Mouse (Mus musculus): ENCODE data around the gene P2ry2. TPM values are rescaled to one million over a fixed set of nuclear protein-coding genes. Genes with fewer than 3 reads are reported as not detected.

The P2ry2 gene
- polyA plus RNA-seq (2015; fragmentation: Nextera tagmentation; extraction: Ambion mirVana): 3.8 and 4.2 TPM in 2 replicates

DNA sequence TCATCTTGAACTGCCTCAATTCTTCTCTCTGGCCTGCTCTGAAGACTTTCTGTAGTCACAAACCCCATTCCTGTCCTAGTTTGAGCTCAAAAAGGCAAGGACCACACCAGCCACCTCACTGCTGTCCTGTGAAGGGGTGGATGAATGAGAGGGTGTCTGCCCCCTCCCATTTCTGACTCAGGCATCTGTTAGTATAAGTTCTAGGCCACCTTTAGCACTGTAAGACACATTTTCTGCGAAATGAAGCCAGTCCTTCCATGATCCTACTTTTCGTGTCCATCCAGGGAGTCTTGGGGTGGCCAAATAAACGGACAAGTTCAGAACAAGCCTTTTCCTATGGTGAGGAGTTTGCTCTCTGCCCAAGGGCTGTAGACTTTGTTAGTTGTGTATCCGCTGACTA is at the start of gene P2ry2:
TSS of gene P2ry2 (minus strand) at position 326 of the 400 bp plus-strand sequence.
- H3K4me3 ChIP-seq (ENCODE audit: low read depth, low read length): peak within 1 kb of the TSS; percentile 61
- H3K27ac ChIP-seq (ENCODE audit: low read depth): peak within 1 kb of the TSS; percentile 92
- H3K36me3 ChIP-seq (replicated peaks; ENCODE audit: insufficient read depth, low read length): no peaks in the 10 kb centered on the region
- H3K4me1 ChIP-seq (ENCODE audit: insufficient read depth): peaks cover 23% of the 10 kb centered on the region
- no peaks in the 10 kb centered on the region for H3K9me3 ChIP-seq (ENCODE audit: low read length)
- DNase-seq: no peak
- no peak for TF ChIP-seq EP300 (IDR thresholded peaks at IDR 0.05; ENCODE audit: low read depth)
- no peak for TF ChIP-seq CTCF (IDR thresholded peaks at IDR 0.05; ENCODE audit: low read depth)
- WGBS (ENCODE audit: insufficient replicate concordance): 63% methylated on average over 4 of the region's 4 CpGs
- no peak for ATAC-seq
- H3K27me3 ChIP-seq (ENCODE audit: insufficient read depth, low read length): no peaks in the 10 kb centered on the region
- peak within 1 kb of the TSS; percentile 83 for H3K4me2 ChIP-seq (ENCODE audit: low read depth, low read length)
- peak within 1 kb of the TSS; percentile 63 for H3K9ac ChIP-seq (replicated peaks)

GRCm38 (mm10) chr7:101062246-101062645 is 49.6 kb upstream of the P2ry2 start:
- WGBS (ENCODE audit: insufficient replicate concordance): 76% methylated on average over 6 of the region's 6 CpGs
- no peak for DNase-seq
- TF ChIP-seq EP300 (IDR thresholded peaks at IDR 0.05; ENCODE audit: low read depth): no peak
- TF ChIP-seq CTCF (IDR thresholded peaks at IDR 0.05; ENCODE audit: low read depth): no peak
- no peaks in the 10 kb centered on the region for H3K27me3 ChIP-seq (ENCODE audit: insufficient read depth, low read length)
- no peak for ATAC-seq
- H3K9ac ChIP-seq (replicated peaks): no peak overlapping the region
- H3K9me3 ChIP-seq (ENCODE audit: low read length): no peaks in the 10 kb centered on the region
- no peaks in the 10 kb centered on the region for H3K36me3 ChIP-seq (replicated peaks; ENCODE audit: insufficient read depth, low read length)
- H3K4me3 ChIP-seq (ENCODE audit: low read depth, low read length): no peak overlapping the region
- H3K27ac ChIP-seq (ENCODE audit: low read depth): no peak overlapping the region
- H3K4me1 ChIP-seq (ENCODE audit: insufficient read depth): peaks cover 27% of the 10 kb centered on the region
- H3K4me2 ChIP-seq (ENCODE audit: low read depth, low read length): no peak overlapping the region

DNA sequence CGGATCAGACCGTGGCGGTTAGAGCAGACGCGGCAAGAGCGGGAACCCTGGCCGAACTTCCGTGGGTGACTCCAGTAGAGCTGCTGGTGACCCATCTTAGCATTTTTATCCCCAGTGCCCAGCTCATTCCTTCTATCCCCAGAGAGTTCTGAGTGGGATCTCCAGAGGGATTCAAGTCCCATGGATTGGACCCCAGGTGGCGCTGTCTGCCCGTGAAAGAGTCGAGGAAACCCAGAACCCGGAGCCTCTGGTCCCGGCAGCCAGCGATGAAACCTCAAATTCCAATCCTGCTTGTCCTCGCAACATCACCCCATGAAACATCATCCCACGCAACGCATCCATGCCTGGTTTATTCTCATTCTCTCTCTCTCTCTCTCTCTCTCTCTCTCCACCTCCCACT is 48.7 kb upstream of the P2ry2 start:
- Histone ChIP-seq H3K36me3 (replicated peaks; ENCODE audit: insufficient read depth, low read length) (no peaks in the 10 kb centered on the region), H3K27me3 (ENCODE audit: insufficient read depth, low read length) (no peaks in the 10 kb centered on the region), H3K4me2 (ENCODE audit: low read depth, low read length) (peak overlapping the region; percentile 55), H3K9me3 (ENCODE audit: low read length) (no peaks in the 10 kb centered on the region), H3K4me3 (ENCODE audit: low read depth, low read length) (peak overlapping the region; percentile 25; the same call in 1 of the 2 replicates), H3K27ac (ENCODE audit: low read depth) (no peak overlapping the region; the same call in 1 of the 2 replicates), H3K9ac (replicated peaks) (no peak overlapping the region), H3K4me1 (ENCODE audit: insufficient read depth) (peaks cover 20% of the 10 kb centered on the region)
- WGBS (ENCODE audit: insufficient replicate concordance): 21% methylated on average over 17 of the region's 17 CpGs
- TF ChIP-seq CTCF (IDR thresholded peaks at IDR 0.05; ENCODE audit: low read depth) (peak; percentile 82), EP300 (IDR thresholded peaks at IDR 0.05; ENCODE audit: low read depth) (no peak)
- DNase-seq: peak; percentile 85
- ATAC-seq: no peak

DNA sequence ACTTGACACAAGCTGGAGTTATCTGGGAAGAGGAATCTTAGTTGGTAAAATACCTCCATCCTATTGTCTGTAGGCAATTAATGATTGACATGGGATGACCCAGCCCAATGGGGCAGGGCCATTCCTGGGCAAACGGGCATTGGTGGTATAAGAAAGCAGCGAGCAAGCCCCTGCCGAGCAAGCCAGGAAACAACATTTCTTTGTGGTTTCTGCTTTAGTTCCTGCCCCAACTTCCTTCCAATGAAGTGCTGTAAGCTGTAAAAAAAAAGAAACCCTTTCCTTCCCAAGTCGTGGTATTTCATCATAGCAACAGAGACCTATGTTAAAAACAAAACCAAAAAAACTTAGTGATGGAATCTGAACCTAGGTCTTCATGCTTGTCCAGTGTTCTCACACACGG is 47.8 kb upstream of the P2ry2 start:
- Histone ChIP-seq H3K4me3 (ENCODE audit: low read depth, low read length) (no peak overlapping the region), H3K27ac (ENCODE audit: low read depth) (peak overlapping the region; percentile 44), H3K27me3 (ENCODE audit: insufficient read depth, low read length) (no peaks in the 10 kb centered on the region), H3K4me1 (ENCODE audit: insufficient read depth) (peaks cover 13% of the 10 kb centered on the region), H3K9ac (replicated peaks) (no peak overlapping the region), H3K36me3 (replicated peaks; ENCODE audit: insufficient read depth, low read length) (no peaks in the 10 kb centered on the region), H3K9me3 (ENCODE audit: low read length) (no peaks in the 10 kb centered on the region), H3K4me2 (ENCODE audit: low read depth, low read length) (peak overlapping the region; percentile 55)
- TF ChIP-seq CTCF (IDR thresholded peaks at IDR 0.05; ENCODE audit: low read depth) (no peak), EP300 (IDR thresholded peaks at IDR 0.05; ENCODE audit: low read depth) (no peak)
- WGBS (ENCODE audit: insufficient replicate concordance): 24% methylated on average over 5 of the region's 5 CpGs
- no peak for ATAC-seq
- no peak for DNase-seq

DNA sequence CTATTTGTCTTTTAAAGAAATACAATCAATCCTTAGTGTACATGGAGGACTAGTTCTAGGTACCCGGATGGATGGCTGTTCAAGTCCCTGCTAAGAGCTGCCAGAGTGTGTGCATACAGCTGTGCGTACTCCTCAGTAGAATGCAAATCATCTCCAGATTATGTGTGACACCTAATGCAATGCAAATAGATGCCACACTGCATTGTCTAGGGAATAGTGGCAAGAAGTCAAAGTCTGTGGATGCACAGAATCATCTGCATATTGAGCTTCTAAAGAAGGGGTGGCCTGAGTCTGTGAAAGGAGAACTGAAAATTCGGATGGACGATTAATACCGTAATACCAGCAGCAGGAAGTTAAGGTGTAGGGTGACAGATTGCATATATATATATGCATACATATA is 46.5 kb upstream of the P2ry2 start:
- Histone ChIP-seq H3K27me3 (ENCODE audit: insufficient read depth, low read length) (no peaks in the 10 kb centered on the region), H3K4me3 (ENCODE audit: low read depth, low read length) (no peak overlapping the region), H3K4me2 (ENCODE audit: low read depth, low read length) (no peak overlapping the region), H3K9me3 (ENCODE audit: low read length) (no peaks in the 10 kb centered on the region), H3K27ac (ENCODE audit: low read depth) (no peak overlapping the region), H3K9ac (replicated peaks) (no peak overlapping the region), H3K36me3 (replicated peaks; ENCODE audit: insufficient read depth, low read length) (no peaks in the 10 kb centered on the region), H3K4me1 (ENCODE audit: insufficient read depth) (peaks cover 13% of the 10 kb centered on the region)
- no peak for DNase-seq
- ATAC-seq: 0 out of 2 replicates have a peak, but pooled peaks have one; percentile 7
- TF ChIP-seq EP300 (IDR thresholded peaks at IDR 0.05; ENCODE audit: low read depth) (no peak), CTCF (IDR thresholded peaks at IDR 0.05; ENCODE audit: low read depth) (no peak)
- WGBS (ENCODE audit: insufficient replicate concordance): 65% methylated on average over 5 of the region's 5 CpGs

DNA sequence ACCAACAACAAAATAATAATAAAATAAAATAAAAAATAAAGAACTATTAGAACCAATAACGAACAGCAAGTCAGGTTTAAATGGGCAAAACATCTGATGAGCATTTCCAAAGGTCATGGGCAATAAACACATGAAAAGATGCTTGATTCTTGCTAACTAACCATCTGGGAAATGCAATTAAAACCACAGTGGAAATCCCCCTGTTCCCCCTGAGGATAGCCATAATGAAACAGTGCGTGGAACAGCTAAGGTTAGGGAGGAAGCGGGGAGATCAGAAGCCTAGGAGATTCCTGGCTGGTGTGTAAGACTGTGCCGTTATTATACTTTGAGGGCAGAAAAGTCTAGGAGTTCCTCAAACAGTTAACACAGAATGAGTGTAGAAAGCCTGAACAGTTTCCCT is 44.6 kb upstream of the P2ry2 start:
- H3K9ac ChIP-seq (replicated peaks): no peak overlapping the region
- no peak overlapping the region for H3K27ac ChIP-seq (ENCODE audit: low read depth)
- no peaks in the 10 kb centered on the region for H3K36me3 ChIP-seq (replicated peaks; ENCODE audit: insufficient read depth, low read length)
- DNase-seq: no peak
- no peaks in the 10 kb centered on the region for H3K27me3 ChIP-seq (ENCODE audit: insufficient read depth, low read length)
- no peak overlapping the region for H3K4me3 ChIP-seq (ENCODE audit: low read depth, low read length)
- 63% methylated on average over 4 of the region's 4 CpGs for WGBS (ENCODE audit: insufficient replicate concordance)
- peaks cover 13% of the 10 kb centered on the region for H3K4me1 ChIP-seq (ENCODE audit: insufficient read depth)
- no peaks in the 10 kb centered on the region for H3K9me3 ChIP-seq (ENCODE audit: low read length)
- H3K4me2 ChIP-seq (ENCODE audit: low read depth, low read length): no peak overlapping the region
- ATAC-seq: no peak
- TF ChIP-seq CTCF (IDR thresholded peaks at IDR 0.05; ENCODE audit: low read depth) (no peak), EP300 (IDR thresholded peaks at IDR 0.05; ENCODE audit: low read depth) (no peak)

GRCm38 (mm10) chr7:101053136-101053535 is 40.5 kb upstream of the P2ry2 start:
- 0 out of 2 replicates have a peak, but pooled peaks cover 4% of the 10 kb centered on the region for H3K4me1 ChIP-seq (ENCODE audit: insufficient read depth)
- DNase-seq (no peak), ATAC-seq (no peak)
- H3K27me3 ChIP-seq (ENCODE audit: insufficient read depth, low read length): no peaks in the 10 kb centered on the region
- no peaks in the 10 kb centered on the region for H3K36me3 ChIP-seq (replicated peaks; ENCODE audit: insufficient read depth, low read length)
- H3K9ac ChIP-seq (replicated peaks): no peak overlapping the region
- WGBS (ENCODE audit: insufficient replicate concordance): 64% methylated on average over 2 of the region's 2 CpGs
- H3K9me3 ChIP-seq (ENCODE audit: low read length): no peaks in the 10 kb centered on the region
- H3K4me2 ChIP-seq (ENCODE audit: low read depth, low read length): no peak overlapping the region
- no peak overlapping the region for H3K27ac ChIP-seq (ENCODE audit: low read depth)
- H3K4me3 ChIP-seq (ENCODE audit: low read depth, low read length): no peak overlapping the region
- no peak for TF ChIP-seq CTCF (IDR thresholded peaks at IDR 0.05; ENCODE audit: low read depth)
- TF ChIP-seq EP300 (IDR thresholded peaks at IDR 0.05; ENCODE audit: low read depth): no peak

Data from liver, postnatal 0 days (tissue).